Mouse (Mus musculus) embryonic fibroblast, embryonic 13.5 days (primary cell): Measurements from ENCODE around the gene 4921507P07Rik. TPM values are rescaled to one million over a fixed set of nuclear protein-coding genes. Genes with fewer than 3 reads are reported as not detected.

Source experiments
- H3K27ac ChIP-seq: 2 replicates; pipeline ENCODE4 v1.5.1; 2012; ENCODE audit warnings: low read length, control low read depth, inconsistent platforms; ENCODE audit not compliant: insufficient read depth
- H3K4me1 ChIP-seq: 2 replicates; pipeline ENCODE4 v1.6.1; 2011; ENCODE audit warnings: low read length; ENCODE audit not compliant: control insufficient read depth, insufficient read depth
- H3K4me3 ChIP-seq: 2 replicates; pipeline ENCODE4 v1.5.1; 2011; ENCODE audit warnings: mild to moderate bottlenecking, control low read depth, low read length; ENCODE audit not compliant: insufficient read depth
- CTCF ChIP-seq: IDR thresholded peaks from 2 replicates; pipeline ENCODE4 v1.5.1; 2011; ENCODE audit warnings: mild to moderate bottlenecking, control low read depth, low read length, moderate library complexity, borderline replicate concordance; ENCODE audit not compliant: insufficient read depth
- POLR2A ChIP-seq: IDR thresholded peaks from 2 replicates; pipeline ENCODE4 v1.6.1; 2011; ENCODE audit warnings: low read depth, mild to moderate bottlenecking, control low read depth, low read length, moderate library complexity
- polyA plus RNA-seq: library from polyadenylated mRNA; stranded (reverse); fragments of >200 nt; gene quantifications from 2 replicates; pipeline ENCODE4 v1.2.4, GENCODE M21; 2011; ENCODE audit warnings: low read depth; ENCODE audit not compliant: missing spikeins, insufficient read length

4921507P07Rik gene
- polyA plus RNA-seq, 1 experiment: not detected

DNA sequence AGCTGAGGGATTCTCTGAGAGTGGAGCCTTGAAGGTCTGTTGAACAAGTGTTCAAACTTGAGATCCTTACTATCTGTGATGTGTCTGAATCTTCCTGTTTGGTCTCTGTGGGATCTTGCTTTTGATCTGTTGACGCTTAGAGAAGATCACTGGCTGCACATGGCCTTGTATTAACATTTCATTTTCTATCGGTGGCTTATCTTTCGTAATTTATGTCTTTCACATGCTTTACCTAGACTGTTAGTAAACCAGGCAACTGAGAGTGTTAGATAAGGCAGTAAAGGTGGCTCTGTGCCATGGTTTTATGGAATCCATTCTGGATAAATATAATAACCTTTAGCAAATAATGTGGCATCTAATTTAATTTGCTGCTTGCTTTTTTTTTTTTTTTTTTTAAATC lies 6.2 kb downstream of the 4921507P07Rik start:
- no peak overlapping the region for H3K27ac ChIP-seq
- no peak overlapping the region for H3K4me3 ChIP-seq
- TF ChIP-seq CTCF: no peak
- TF ChIP-seq POLR2A: no peak
- H3K4me1 ChIP-seq: no peaks in the 10 kb centered on the region

DNA sequence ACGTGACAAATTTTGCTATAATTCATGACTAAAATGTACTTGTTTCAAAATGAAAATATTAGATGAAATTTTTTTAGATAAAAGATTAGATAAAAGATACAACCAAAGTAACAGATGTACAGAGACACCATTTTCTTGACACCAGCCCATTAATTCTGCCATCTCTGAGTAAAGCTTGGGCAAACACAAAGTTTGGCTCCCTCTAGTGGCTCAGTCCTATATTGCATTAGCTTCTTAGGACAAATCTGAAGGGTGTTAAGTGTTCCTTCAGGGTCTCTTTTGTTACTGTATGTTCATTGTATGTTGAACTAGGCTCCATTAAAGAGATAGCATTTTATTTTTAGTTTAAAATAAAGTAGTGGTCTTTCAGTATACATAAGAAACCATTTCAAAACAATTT lies 8.2 kb downstream of the 4921507P07Rik start:
- no peak overlapping the region for H3K4me3 ChIP-seq
- TF ChIP-seq POLR2A: no peak
- TF ChIP-seq CTCF: no peak

DNA sequence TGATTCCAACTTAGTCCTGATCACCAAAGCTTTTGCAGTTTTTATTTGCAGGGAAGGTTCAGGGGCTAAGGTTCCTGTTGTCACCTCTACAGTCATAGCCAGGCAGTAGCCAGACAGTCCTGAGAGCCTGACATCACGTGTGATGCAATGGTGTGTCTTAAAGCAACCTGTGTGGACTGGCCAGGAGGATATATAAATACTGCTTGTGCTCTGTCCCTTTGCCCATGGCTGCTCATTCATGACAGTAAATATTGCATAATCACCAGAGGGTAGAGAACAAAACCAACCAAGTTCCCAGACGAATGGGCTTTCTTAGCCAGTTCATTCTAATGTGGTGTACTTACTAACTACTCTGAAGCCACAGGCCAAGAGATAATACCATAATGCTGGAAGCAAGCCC lies 9.0 kb downstream of the 4921507P07Rik start:
- Histone ChIP-seq H3K27ac (no peak overlapping the region), H3K4me3 (no peak overlapping the region), H3K4me1 (no peaks in the 10 kb centered on the region)
- no peak for TF ChIP-seq CTCF
- TF ChIP-seq POLR2A: no peak

More for the DNA sequence above, 8.2 kb downstream of the 4921507P07Rik start:
- H3K27ac ChIP-seq: no peak overlapping the region
- H3K4me1 ChIP-seq: no peaks in the 10 kb centered on the region

DNA sequence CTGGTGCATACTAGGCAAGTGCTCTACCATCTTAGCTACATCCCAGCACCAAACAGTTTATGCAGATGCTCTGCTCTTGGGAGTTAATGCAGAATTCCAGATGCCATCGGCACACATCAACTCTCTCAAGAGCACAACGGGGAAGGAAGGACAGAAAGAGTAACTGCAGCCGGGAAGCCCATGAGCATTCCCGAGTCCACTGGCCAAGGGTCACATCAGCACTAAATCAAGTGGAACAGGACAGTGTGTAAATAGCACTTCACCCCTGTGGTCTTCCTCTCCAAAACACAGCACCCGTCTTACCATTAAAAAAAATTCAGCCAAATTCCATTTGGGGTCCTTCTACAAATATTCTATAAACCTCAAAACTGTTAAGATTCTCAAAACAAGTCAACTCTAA lies 10.1 kb downstream of the 4921507P07Rik start:
- no peak overlapping the region for H3K4me3 ChIP-seq
- no peak for TF ChIP-seq CTCF
- no peak for TF ChIP-seq POLR2A
- H3K27ac ChIP-seq: no peak overlapping the region
- H3K4me1 ChIP-seq: no peaks in the 10 kb centered on the region

DNA sequence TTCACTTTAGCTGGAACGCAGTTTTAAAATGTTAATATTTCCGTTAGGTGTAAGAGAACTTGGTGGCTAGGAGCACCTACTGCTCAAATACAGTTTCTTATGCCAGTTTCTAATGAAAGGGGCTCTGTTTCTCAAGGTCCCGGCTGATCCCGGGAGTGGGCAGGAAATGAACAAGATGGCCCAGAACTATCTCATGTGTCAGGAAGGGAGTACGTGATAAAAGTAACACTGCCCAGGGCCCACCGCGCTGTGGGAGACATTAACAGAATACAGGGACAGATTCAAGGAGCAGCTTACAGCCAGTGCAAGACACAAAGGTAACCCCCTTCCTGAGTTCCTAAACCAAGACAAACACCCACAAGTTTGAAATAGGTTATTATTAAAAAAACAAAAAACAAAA lies 10.7 kb downstream of the 4921507P07Rik start:
- H3K4me3 ChIP-seq: no peak overlapping the region
- no peak overlapping the region for H3K27ac ChIP-seq
- H3K4me1 ChIP-seq: no peaks in the 10 kb centered on the region
- no peak for TF ChIP-seq CTCF
- no peak for TF ChIP-seq POLR2A

DNA sequence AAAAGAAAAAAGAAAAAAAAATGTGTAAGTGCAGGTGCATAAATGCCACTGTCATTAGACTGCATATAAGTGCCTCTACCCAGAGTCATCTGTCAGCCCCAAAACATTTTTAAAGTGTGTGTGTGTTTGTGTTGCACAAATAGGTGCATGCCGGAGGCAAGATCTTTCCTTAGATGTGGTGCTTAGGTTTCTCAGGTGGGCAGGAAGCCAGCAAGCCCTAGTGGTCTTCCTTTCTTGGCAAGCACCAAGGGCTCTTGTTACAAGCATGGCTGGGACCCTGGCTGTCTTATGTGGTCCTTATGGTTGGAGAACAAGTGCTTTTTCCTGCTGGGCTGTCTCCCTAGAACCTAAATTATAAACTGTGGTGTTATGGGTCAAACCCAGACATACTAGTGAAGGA lies 24.8 kb downstream of the 4921507P07Rik start:
- Histone ChIP-seq H3K4me3 (no peak overlapping the region), H3K4me1 (no peaks in the 10 kb centered on the region; the same call in 1 of the 2 replicates), H3K27ac (no peak overlapping the region)
- TF ChIP-seq POLR2A (no peak), CTCF (no peak)

DNA sequence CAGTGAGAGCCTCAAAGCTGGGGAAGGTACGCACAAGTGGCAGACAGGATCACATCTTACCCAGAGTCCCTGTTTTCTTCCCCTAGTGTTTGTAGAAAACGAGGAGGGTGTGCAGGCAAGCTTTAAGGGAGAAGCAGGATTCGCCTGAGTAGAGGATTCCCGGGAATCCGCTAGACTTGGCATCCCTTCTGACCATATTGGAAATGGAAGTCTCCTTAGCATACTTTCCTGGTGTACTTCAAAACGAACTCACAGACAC lies 29.5 kb downstream of the 4921507P07Rik start:
- Histone ChIP-seq H3K27ac (peak overlapping the region; percentile 10), H3K4me1 (no peaks in the 10 kb centered on the region; the same call in 1 of the 2 replicates), H3K4me3 (peak overlapping the region; percentile 45)
- no peak for TF ChIP-seq CTCF
- TF ChIP-seq POLR2A: no peak

DNA sequence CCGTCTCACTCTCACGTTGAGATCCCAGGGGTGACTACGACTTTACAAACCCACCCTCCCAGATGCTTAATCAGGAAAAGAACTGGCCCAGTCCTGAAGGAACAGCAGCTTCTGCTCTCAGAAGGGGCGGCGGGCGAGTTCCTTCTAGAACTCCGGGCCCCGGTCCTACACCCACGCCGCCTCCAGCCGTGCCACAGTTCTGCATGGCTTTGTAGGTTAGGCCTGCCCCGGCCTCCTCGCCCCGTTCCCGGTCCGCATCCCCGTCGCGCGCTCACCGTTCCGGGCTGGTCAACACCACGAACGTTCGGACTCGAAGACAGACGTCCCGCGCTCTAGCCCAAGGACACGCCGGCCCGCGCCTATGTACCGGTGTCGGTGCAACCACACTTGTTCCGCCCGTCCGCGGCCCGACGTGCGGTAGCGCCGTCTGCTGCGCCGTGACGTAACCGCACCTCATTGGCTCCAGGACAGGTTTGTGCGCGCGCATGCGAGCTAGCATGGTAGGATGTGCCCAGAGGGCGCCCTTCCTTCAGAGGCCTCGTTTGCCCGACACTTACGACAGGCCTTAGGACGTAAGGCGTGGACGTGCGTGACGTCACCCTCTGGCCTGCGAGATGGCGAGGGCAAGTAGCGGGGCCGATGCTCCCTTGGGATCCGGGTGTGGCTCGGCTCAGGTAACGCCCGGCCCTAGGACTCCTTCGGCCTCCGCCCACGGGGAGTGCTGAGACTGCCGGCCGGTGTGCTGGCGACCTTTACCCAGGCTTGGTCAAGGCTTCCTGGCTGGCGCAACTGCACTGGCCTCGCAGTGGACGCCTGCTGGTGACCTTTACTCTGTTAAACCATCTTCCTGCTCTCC lies 30.1 kb downstream of the 4921507P07Rik start, which contains the start of gene Cycs:
Cycs (minus strand) TSS at position 398 of the 856 bp plus-strand sequence.
- no peaks in the 10 kb centered on the region; the same call in 1 of the 2 replicates for H3K4me1 ChIP-seq
- peak within 1 kb of the TSS; percentile 12 for H3K27ac ChIP-seq
- H3K4me3 ChIP-seq: peak within 1 kb of the TSS; percentile 90
- TF ChIP-seq CTCF: 0 out of 2 replicates have a peak, but pooled peaks have one; percentile 4
- peak; percentile 90 for TF ChIP-seq POLR2A

DNA sequence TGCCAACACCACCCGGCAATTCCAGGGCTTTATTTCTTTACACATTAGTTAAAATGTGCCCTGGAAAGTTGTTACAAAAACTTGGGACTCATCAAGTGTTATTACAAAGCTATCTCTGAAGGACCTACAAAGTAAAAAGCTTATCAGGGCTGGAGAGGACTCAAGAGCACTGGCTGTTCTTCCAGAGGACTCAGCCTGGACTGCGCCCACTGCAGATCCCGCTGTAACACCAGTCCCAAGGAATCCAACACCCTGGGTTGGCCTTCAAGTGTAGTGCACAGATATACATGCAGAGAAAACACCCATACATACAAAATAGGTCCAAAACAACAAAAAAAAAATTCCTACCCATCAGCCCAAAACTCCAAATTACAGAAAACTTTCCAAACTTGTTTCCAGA lies 32.8 kb downstream of the 4921507P07Rik start:
- TF ChIP-seq CTCF: no peak
- TF ChIP-seq POLR2A: no peak
- no peak overlapping the region for H3K4me3 ChIP-seq
- H3K27ac ChIP-seq: no peak overlapping the region
- H3K4me1 ChIP-seq: no peaks in the 10 kb centered on the region; the same call in 1 of the 2 replicates

DNA sequence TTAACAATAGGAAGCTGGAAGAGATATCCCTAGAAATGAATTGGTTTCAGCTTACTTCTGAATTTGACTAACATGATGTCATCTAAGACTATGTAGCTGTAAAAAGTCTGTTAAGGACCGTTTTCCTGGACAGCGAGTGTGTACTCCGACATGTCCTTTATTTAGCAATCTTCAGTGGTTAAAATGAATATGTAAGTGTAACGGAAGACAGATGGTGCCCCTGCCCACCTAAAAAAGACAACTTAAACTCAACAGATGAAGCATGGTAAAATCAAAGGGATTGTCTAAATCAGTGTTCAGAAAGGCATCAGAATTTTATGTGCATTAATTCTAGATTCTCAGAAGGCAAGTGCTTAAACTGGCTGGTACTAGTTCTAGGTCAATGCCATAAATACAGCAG lies 34.0 kb downstream of the 4921507P07Rik start:
- H3K4me3 ChIP-seq: no peak overlapping the region
- TF ChIP-seq POLR2A (no peak), CTCF (no peak)

More for the DNA sequence above, 34.0 kb downstream of the 4921507P07Rik start:
- no peaks in the 10 kb centered on the region; the same call in 1 of the 2 replicates for H3K4me1 ChIP-seq
- no peak overlapping the region for H3K27ac ChIP-seq
